Mouse (Mus musculus) thymus, postnatal 14 days (tissue): ENCODE results near the gene Gpm6b.

Source experiments
- DNase-seq: peaks from one replicate; pipeline ENCODE4 v3.0.0; 2021

Gene Gpm6b

DNA sequence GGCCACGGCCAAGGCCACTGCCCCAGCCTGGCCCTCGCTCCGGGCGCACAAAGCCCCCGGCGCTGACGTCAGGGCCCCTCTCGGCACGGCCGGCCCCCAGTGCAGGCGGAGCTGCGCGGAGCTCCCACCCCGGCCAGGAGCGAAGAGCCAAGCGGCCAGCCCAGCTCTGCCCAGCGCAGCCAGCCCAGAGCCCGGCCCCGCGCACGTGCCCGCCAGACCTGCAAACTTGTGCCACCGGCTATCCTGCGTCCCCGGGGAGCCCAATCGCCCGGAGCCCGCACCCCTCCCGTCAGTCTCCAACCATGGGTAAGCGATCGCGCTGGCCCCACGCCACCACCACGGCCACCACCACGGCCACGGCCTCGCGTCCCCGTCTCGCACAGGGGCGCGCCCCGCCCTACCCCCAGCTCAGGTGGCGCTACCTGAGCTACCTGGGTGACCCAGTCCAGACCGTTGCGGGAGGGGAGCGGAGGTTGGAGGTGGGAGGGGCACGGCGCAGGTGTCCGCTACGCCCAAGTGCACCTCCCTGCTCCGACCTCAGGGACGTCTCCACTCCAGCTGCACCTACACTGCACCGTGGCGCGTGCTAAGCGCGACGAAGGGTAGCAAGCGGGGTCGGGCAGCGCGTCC, at the start of gene Gpm6b:
Gpm6b (plus strand) TSS at position 81 of the 630 bp plus-strand sequence.
- DNase-seq: peak; percentile 2

DNA sequence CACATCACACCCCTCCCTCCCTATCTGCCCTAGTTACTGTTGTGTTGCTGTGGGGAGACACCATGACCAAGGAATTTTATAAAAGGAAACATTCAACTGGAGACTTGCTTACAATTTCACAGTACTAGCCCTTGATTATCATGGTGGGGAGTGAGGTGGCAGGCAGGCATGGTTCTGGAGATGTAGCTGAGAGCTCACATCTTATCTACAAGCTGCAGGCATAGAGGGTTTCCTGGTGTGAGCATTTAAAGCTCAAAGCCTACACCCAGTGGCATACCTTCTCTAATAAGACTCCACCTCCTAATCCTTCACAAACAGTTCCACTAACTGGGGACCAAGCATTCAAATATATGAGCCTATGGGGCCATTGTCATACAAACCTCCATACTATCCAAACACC, 42.4 kb upstream of the Gpm6b start:
- no peak for DNase-seq

DNA sequence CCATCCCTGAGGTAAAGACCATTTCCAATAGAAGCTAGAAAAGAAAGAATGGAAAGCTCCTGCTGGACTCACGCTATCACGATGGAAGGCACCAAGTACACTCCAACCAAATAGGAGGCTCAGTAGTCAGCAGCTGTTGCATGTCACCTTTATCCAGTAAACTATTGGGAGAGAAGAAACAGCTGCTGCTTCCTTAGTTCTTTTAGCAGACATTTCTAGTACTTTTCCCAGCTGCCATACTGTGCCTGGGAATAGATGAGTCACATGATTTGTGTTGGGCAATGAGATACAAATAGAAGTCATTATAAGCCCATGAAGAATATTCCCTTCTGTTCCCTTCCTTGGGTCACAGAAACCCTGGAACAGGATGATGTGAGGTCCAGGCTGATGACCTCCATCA, 40.4 kb upstream of the Gpm6b start:
- no peak for DNase-seq

DNA sequence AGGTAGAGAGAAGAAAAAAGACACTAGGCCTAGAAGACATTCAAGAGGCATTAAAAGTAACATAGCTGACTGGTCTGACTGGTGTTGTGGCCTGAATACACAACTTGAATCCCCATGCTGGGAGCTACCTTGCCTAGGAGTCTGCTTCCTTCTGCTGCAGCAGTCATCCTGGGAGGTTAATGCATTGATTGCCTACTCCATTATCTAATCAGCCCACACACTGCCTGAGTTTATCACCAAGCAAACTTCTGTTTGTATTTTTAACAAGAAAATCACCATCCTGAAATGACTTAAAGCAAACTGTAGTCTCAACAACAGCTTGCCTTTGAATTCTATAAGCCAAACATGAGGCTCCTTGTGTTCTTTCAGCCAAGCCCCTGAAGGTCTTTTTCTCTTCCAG, 38.9 kb upstream of the Gpm6b start:
- DNase-seq: no peak

DNA sequence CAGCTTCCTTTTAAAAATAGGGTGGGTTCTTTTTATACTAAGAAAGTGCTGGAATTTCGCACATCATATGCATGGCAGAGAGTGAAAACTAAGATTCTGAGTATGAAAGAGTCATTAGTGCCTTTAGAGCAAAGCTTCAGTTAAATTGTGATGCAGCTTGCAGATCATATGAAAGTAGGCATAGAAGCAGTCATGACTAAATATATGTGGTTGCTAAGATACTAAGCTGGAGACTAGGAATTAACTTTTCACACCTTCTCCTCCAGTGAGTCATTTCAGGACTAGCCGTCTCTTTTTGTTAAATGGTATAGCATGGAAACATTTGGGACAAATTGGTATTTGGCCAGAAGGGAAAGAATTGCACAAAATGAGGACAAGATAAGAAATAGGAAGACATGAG, 24.1 kb upstream of the Gpm6b start:
- DNase-seq: no peak

DNA sequence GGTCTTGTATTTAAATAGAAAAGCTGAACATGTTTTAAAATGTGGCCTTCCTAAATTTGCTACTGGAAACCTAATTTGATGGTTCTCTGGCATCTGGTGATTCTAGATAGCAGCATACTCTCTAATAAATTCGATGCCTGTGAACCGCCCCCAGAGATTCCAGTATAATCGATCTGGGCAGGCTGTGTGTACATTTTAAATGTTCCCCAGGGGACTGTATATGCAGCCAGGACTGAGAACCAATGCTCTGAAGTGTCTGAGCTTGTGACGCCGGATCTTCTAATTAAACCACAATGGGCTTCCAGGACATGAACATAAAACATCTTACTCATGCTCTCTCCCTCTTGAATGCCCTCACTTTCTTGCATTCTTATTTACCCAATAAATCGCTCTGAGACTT, 22.5 kb upstream of the Gpm6b start:
- no peak for DNase-seq

DNA sequence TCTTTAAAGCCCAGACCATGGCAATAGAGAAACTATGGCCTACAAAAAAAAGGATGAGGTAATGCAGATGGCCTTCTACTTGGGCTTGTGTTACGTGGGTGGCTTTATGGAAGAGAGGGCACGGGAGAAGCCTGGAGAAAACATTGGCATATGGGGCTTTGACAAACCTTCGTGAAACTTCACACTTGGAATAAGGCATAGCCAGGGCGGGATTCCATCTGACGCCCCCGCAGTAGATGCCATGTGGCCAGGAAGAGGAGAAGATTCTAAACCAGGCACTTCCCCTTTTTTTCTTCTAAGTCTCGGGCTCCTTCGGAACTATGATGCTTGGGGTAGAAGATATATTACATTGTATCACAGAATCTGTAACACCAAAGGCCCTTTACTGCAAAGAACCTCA, 22.0 kb upstream of the Gpm6b start:
- no peak for DNase-seq

DNA sequence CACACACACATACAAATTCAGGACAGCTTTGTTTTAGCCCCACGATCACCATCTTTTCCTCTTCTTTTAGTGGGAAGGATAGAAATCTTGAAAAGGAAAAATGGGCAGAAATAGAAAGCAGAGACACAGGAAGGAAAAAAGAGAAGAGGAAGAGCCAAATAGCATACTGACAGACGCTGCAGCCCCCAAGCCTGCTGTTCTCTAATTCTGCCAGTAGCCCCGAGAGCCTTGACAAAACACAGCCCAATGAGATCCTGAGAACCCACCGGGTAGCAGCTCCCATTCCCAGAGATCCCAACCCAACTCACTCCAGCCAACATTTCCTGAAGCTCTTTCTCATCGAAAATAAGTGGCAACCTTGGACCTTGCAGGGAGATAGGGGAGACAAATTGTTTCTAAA, 19.4 kb upstream of the Gpm6b start:
- DNase-seq: no peak

DNA sequence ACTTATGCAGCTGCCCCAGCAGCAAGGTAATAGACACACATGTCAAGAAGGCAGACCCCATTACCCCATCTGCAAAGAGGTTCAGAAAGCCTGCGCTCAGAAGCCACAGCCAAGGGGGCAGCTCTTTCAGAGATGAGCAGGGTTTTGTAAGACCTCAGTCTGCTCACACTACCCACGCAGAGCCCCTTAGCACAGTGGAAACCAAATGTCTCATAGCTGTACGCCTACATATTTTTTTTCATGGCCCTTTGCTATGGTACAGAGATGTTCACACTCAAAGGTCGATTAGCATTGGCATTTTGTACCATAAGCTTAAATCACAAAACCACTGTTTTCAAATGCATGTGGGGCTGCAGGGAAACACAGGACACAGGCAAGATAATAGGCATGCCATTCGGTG, 11.9 kb upstream of the Gpm6b start:
- DNase-seq: no peak

DNA sequence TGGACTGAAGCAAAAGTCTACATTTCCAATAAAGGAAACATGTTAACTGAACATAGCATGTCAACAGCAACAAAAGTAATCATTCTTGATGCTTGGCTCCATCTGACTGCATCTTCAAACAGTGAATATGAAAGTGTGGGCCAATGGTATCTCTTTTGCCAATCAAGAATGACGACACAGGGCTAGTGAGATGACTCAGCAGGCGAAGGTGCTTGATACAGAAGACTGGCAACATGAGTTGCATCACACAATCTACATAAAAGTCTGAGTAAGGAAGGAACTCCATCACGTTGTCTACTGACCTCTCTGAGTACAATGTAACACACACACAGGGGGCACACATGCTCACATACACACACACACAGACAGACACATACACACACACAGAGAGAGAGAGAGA, 9.0 kb upstream of the Gpm6b start:
- DNase-seq: no peak

DNA sequence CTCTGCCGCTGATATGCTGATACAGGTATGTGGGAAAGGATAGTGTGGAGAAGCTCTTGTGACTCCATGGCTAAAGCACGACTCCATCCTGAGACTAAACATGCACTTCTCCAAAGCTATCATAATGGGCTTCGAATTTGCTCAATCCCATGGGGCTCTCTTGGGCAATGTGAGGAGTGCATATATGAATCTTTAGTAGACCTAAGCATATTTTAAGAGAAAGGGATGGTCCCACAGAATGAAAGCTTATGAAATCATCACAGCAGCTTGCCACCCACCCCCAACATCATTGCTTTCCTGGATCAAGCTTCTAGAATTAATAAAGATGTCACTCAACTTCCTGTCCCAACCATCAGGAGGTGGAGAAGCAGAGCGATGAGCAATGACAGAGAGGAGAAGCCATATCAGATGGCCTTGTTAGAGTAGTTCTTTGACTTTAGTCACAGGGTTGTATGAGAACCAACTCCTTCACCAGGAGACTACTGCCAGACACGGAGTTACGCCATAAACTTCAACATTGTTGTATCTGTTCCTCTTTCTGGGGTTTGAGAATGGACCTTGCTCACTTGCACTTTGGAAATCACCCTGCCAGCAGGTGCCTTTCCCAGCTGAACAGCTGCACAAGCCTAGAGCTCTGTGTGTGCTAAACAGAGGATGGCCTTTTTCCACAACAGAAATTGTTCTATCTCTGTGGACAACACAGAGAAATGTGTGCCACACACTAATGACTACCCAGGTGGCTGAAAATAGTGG, 8.0 kb upstream of the Gpm6b start:
- DNase-seq: no peak

DNA sequence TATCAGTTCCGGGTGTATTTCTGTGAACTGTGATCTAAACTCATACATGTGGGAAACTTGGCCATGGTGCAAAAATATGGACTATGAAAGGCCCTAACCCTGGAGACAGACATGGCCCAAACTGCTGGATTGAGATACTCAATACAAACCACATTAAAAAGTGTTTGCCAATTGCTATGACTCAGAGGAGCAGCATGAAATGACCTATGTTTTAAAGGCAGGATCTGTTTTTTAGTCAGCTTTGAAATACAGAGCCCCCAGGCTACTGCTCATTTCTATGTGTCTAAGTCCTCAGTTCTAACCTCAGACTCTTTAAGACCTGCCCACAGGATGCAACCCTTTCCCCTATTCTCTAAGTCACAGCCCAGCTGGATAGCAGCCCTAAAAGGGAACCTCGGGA, 2.6 kb upstream of the Gpm6b start:
- no peak for DNase-seq

DNA sequence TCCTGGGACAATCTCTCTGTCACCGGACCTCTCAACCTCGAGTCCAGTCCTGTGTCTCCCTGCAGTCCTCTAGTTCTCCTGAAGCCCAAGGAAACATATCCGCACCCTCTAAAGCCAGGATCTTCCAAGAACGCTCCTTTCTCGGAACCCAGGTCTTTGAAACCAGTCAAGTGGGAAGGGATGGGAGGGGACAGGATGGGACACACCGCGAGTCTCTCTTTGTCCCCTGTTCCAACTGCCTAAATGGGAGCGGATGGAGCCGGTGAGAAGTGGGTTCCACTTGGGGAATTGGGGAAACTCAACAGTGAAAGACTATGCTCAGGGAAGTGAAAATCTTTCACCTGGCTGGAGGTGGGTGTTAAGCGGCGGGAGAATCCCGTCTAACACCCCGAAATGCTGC, 809 bp downstream of the Gpm6b start:
- DNase-seq: no peak

DNA sequence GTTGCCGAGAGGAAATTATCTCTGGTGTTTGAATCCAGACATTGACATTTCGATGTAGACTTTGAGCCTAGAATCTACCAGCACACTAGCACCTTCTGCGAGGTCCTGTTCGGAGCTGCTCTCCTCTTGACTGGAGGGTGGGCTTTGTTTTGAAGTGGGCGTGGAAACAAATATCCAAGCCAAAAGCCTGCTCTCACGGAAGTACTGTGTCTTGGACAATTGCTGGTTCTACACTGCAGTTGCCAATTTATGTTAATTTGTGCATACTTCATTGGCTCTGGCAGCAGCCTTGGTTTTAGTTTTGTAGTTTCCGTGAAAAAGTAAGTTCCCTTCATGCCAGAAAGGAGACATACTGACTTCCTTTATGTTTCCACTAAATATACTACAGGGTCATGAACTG, 2.0 kb downstream of the Gpm6b start:
- DNase-seq: no peak

DNA sequence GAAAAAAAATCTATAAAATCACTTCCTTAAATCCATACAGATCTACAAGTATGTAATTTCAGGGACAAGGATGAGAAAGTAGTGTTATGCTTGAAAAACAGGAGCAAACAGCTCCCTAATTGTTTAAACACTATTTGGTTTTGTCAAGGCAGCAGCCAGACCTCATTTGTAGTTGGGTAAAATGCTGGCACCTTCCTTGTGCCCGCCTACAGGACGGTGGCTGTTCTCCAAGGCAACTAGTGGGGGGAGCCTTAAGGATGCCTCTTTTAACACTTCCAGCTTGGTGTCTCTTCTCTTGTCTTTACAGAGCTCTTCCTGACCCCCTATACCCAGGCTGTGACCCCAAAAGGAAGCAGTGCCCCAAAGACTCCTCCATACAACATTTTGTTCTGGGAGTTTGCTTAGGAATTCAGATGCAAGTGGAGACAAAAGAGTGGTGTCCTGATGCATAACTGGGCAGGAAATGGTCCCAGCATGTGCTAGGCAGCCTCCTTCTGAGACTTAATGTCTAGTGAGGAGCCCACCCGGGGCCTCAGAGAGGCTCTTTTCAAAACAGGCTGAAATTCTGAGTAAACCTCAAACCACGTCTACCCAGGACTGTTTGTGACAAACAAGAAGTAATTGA, 4.7 kb downstream of the Gpm6b start:
- no peak for DNase-seq

DNA sequence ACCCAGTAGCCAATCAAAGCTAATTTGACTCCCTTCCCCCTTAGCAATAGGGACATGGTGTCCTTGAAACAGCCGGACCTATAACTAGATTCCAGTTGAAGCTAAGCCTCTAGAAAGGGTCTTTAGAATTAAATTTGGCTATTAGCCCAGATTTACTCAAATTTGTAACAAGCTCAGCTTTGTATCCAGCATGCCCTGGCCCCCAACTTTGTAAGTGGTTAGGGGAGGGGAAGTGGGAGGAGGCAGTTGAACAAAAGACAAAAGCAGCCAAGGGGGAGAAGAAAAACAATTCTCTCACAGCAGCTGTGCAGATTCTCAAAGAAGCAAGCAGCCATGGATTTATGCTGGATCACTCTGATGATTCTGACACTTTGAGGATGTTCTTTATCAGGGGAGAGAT, 32.8 kb downstream of the Gpm6b start:
- no peak for DNase-seq

DNA sequence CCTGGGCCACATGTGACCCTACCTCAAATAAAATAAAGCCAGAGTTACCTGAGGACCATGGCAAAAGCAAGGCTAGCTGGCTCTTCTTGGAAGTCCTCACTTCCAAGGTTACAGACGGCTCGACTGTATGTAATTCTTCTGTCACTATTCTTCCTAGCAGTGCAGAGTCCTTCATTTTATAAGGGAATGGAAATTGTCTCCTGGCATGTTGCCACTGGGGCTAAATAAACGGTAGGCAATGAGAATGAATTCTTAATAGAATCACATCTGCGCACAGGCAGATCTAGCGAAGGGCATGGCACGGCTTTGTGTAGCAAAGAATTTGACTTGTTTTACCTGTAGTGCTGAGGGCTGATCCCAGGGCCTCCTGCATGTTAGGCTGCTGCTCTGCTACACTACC, 33.9 kb downstream of the Gpm6b start:
- no peak for DNase-seq

DNA sequence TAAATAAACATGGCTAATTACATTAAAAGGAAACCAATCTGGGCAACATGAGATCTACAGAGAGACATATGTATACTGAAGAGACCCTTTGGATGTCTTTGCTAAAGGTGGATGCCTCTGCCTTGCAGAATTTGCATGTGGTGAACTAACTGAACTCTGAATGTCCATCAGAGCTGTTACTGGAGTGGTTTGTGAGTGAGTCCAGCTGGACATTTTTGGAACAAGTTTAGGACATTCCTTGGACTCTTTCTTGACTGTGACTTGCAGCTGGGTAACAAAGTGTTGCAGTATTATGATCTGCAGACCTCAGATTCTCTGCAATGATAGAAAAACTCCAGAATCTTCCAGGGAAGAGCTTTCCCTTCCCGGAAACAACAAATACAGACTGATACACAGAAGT, 41.1 kb downstream of the Gpm6b start:
- no peak for DNase-seq

DNA sequence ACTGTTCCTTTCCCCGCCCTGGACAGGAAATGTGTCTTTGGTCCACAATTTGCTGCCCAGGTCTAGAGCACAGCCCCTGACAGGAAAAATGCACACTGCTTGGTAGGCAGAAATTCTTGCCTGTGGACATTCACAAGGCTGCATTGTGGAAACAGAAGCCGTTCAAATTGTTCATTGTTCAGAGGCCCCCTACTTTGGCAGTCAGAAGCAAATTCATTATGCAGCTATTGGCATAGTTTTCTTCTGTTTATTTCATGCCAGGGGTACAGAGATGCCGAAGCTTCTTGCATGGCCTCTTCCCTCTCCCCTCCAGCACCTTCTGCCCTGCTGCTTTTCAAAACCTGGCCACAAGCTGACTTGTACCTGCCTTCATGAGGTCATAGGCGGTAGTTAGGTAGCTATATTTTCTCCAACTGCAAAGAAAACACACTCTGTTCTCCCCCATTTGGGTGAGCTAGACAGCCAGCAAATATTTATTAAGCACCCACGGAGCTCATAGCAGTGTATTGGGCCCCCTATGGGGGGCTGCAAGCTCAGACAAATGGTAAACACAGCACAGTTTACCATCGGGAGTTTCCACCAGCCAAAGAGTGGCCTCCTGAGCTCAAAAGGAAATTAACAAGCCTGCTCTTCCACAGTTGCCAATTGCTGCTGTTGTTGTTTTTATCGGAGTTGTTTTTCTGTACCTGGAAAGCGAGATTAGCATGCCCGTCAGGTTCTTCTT, 48.2 kb downstream of the Gpm6b start:
- DNase-seq: no peak

DNA sequence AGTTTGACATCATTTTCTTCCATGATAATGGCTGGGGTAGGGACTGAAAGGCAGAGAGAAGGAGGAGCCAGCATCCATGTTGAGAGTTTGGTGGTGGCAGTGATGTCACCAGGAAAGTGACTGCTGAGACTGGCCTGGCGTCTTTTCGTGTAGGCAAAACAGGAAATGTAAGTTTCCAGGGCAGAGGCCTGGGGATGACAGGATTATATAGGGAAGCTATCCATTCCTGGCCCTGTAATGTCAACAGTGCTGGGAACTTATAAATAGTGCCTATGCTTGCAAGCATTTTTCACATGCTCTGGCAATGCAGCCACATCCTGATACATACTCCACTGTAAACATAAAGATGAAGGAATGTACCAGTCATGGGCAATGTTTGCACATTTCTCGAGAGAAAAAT, 52.6 kb downstream of the Gpm6b start:
- no peak for DNase-seq

DNA sequence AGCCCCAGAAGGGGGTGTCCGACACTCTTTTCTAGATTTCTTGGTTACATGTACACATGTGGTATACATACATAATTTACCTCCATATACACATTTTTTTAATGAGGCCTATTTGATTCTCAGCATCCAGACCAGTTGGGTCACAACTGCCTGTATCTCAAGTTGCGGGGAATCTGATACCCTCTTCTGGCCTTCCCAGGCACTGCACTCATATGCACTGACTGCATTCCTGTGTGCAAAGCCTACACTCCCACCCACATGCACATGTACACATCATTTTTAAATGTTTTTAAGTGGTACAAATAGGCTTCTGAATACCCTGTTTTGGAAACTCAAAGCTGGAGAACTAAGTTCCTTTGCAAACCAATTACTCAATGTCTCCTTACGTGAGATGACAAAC, 54.8 kb downstream of the Gpm6b start:
- DNase-seq: no peak

DNA sequence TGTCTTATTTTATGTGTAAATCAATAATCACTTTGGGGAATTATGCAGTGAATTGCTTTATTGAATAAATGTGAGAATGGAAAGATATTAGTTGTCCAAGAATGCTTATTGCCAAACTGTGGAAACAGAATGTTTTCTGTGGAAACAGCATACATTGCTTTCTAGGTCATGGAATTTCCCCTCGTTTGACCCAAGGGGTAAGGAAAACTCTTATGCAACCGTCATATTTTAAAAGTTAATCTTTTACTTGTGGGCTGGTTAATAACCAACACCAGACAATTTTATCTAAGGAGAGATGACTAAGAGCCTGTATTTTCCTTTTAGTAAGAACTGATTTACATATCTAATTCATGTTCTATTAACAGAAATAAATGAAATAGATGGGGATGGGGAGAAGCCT, 64.1 kb downstream of the Gpm6b start:
- DNase-seq: no peak

DNA sequence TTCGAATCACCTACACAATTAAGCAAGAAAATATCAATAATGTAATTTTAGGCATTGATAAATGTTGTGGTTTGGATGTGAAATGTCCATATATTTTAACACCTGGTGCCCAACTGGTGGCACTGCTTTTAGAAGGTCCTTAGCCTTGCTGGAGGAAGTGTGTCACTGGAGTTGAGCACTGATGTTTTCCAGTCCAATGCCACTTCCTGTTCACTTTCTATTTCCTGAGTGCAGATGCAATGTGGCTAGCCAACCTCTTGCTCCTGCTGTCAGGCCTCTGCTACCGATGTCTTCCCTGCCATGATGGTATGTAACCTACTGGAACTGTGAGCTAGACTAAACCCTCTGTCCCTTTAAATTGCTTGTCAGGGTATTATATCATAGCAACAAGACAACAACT, 65.6 kb downstream of the Gpm6b start:
- DNase-seq: peak; percentile 2
